Mouse (Mus musculus): Measurements from ENCODE around the gene Itpripl2. TPM values are rescaled to one million over a fixed set of nuclear protein-coding genes. Genes with fewer than 3 reads are reported as not detected.

The Itpripl2 gene
- total and polyA plus RNA-seq, 3 experiments: not detected

- DNase-seq (ENCODE audit: extremely low read depth): no peak
- H3K4me1 ChIP-seq (ENCODE audit: control insufficient read depth in 1 of 2, insufficient read depth in 2 of 2): peaks cover 28 to 52% of the 10 kb centered on the region in 2 experiments
- H3K9me3 ChIP-seq (replicated peaks; ENCODE audit: low read length): no peaks in the 10 kb centered on the region
- dilution Hi-C loops (cut with MboI; ENCODE audit: extremely low pct_ligation_motif_present, extremely low pct_unique_long_range_greater_than_20kb, low sequenced_read_pairs) (no loop called here), in situ Hi-C loops (cut with MboI; ENCODE audit: low pct_ligation_motif_present, low pct_unique_long_range_greater_than_20kb, low sequenced_read_pairs) (no loop called here)
- TF ChIP-seq EP300 (IDR thresholded peaks at IDR 0.05; ENCODE audit: low read length): 0 out of 2 replicates have a peak, but pooled peaks have one; percentile 2
- 0 out of 2 replicates have a peak, but pooled peaks have one; percentile 23 for TF ChIP-seq MAX (IDR thresholded peaks at IDR 0.05; ENCODE audit: low read length)
- TF ChIP-seq MXI1 (IDR thresholded peaks at IDR 0.05; ENCODE audit: low read depth, low read length): peak; percentile 57; the same call in 1 of the 2 replicates
- TF ChIP-seq ZKSCAN1 (IDR thresholded peaks at IDR 0.05; ENCODE audit: borderline replicate concordance, low read depth, low read length): no peak
- peak; percentile 41; the same call in 1 of the 2 replicates for TF ChIP-seq BHLHE40 (IDR thresholded peaks at IDR 0.05; ENCODE audit: low read depth, low read length)
- peak; percentile 66 for TF ChIP-seq SIN3A (IDR thresholded peaks at IDR 0.05; ENCODE audit: low read length)
- TF ChIP-seq CTCF (conservative IDR thresholded peaks at IDR 0.05 in 1 of 2, IDR thresholded peaks at IDR 0.05 in 1 of 2; ENCODE audit: low read depth in 2 of 2, low read length in 2 of 2): no peak
- TF ChIP-seq MEF2A (IDR thresholded peaks at IDR 0.05; ENCODE audit: borderline replicate concordance, low read depth, low read length): no peak
- TF ChIP-seq ZNF384 (IDR thresholded peaks at IDR 0.05; ENCODE audit: low read depth, low read length): no peak
- peak overlapping the region in 1 of 3 experiments; percentile 18 for H3K4me3 ChIP-seq (replicated peaks in 1 of 3; ENCODE audit: low read depth in 2 of 3, low read length in 2 of 3, poor library complexity in 1 of 3)
- no peak overlapping the region for H3K27ac ChIP-seq (ENCODE audit: insufficient read depth, low read depth)
- H3K79me2 ChIP-seq (replicated peaks; ENCODE audit: control insufficient read depth, extremely low read depth, insufficient read depth, poor library complexity, severe bottlenecking): no peaks in the 10 kb centered on the region
- no peaks in the 10 kb centered on the region for H3K36me3 ChIP-seq (replicated peaks in 1 of 2; ENCODE audit: control insufficient read depth in 1 of 2, insufficient read depth in 1 of 2, low read length in 1 of 2)
- peak overlapping the region; percentile 34; the same call in 1 of the 2 replicates for H3K4me2 ChIP-seq (ENCODE audit: insufficient read depth, low read depth, poor library complexity, severe bottlenecking)
- H3K9ac ChIP-seq (ENCODE audit: insufficient read depth, low read depth): no peak overlapping the region; the same call in 1 of the 2 replicates
- H3K27me3 ChIP-seq (replicated peaks): no peaks in the 10 kb centered on the region
Observed at GRCm38 (mm10) chr7:118482001-118482400, 9.8 kb downstream of the Itpripl2 start.

GRCm38 (mm10) chr7:118481047-118481810 is 10.5 kb downstream of the Itpripl2 start:
- in situ Hi-C loops (cut with MboI; ENCODE audit: low pct_ligation_motif_present, low pct_unique_long_range_greater_than_20kb, low sequenced_read_pairs) (no loop called here), dilution Hi-C loops (cut with MboI; ENCODE audit: extremely low pct_ligation_motif_present, extremely low pct_unique_long_range_greater_than_20kb, low sequenced_read_pairs) (no loop called here)
- Histone ChIP-seq H3K36me3 (replicated peaks in 1 of 2; ENCODE audit: control insufficient read depth in 1 of 2, insufficient read depth in 1 of 2, low read length in 1 of 2) (no peaks in the 10 kb centered on the region), H3K27ac (ENCODE audit: insufficient read depth, low read depth) (no peak overlapping the region), H3K4me2 (ENCODE audit: insufficient read depth, low read depth, poor library complexity, severe bottlenecking) (peak overlapping the region; percentile 34), H3K9ac (ENCODE audit: insufficient read depth, low read depth) (0 out of 2 replicates have a peak overlapping the region, but pooled peaks have one; percentile 16), H3K4me3 (replicated peaks in 1 of 3; ENCODE audit: low read depth in 2 of 3, low read length in 2 of 3, poor library complexity in 1 of 3) (no peak overlapping the region), H3K27me3 (replicated peaks) (no peaks in the 10 kb centered on the region), H3K4me1 (ENCODE audit: control insufficient read depth in 1 of 2, insufficient read depth in 2 of 2) (peaks cover 28 to 52% of the 10 kb centered on the region in 2 experiments), H3K9me3 (replicated peaks; ENCODE audit: low read length) (no peaks in the 10 kb centered on the region), H3K79me2 (replicated peaks; ENCODE audit: control insufficient read depth, extremely low read depth, insufficient read depth, poor library complexity, severe bottlenecking) (no peaks in the 10 kb centered on the region)
- no peak for DNase-seq (ENCODE audit: extremely low read depth)
- 0 out of 2 replicates have a peak, but pooled peaks have one; percentile 4 for TF ChIP-seq BHLHE40 (IDR thresholded peaks at IDR 0.05; ENCODE audit: low read depth, low read length)
- TF ChIP-seq NRF1 (IDR thresholded peaks at IDR 0.05; ENCODE audit: low read depth, low read length): no peak
- no peak for TF ChIP-seq EP300 (IDR thresholded peaks at IDR 0.05; ENCODE audit: low read length)
- TF ChIP-seq PAX5 (IDR thresholded peaks at IDR 0.05; ENCODE audit: low read length): no peak
- no peak for TF ChIP-seq ZNF384 (IDR thresholded peaks at IDR 0.05; ENCODE audit: low read depth, low read length)
- TF ChIP-seq ELF1 (IDR thresholded peaks at IDR 0.05; ENCODE audit: low read depth, low read length): peak; percentile 4; the same call in 1 of the 2 replicates
- no peak for TF ChIP-seq RAD21 (IDR thresholded peaks at IDR 0.05; ENCODE audit: low read depth, low read length)
